Mouse (Mus musculus): ENCODE results near the gene Dnah11. TPM values are rescaled to one million over a fixed set of nuclear protein-coding genes. Genes with fewer than 3 reads are reported as not detected.
A peak's percentile ranks its signal among the peaks of the same experiment; 100 is the strongest.

The Dnah11 gene
- polyA plus RNA-seq, 1 experiment from 2014 or later: 0.10 TPM

DNA sequence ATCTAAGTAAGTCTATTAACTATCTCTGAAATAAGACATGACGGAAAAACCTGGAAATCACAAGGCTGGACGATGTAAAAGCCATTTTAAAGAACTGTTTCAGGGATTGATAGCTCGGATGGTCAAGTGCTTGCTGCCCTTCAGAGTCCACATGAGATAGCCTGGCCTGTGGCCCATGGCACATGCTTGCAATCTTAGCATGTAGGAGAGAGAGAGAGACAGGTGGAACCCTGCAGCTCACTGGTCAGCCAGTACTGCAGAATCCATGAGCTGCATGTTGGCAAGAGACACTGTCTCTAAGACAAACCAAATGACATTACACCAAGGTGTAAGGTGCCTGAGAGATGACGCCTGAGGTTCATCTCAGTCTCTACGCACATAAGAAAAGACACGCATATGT is 118.4 kb downstream of the Dnah11 start:
- Histone ChIP-seq H3K27ac (no peak overlapping the region), H3K4me2 (no peak overlapping the region), H3K4me1 (no peaks in the 10 kb centered on the region), H3K9ac (no peak overlapping the region), H3K9me3 (no peaks in the 10 kb centered on the region), H3K36me3 (replicated peaks) (no peaks in the 10 kb centered on the region), H3K4me3 (no peak overlapping the region), H3K27me3 (replicated peaks) (no peaks in the 10 kb centered on the region)
- 94% methylated on average over 6 of the region's 6 CpGs for WGBS
- no peak for ATAC-seq (replicated peaks)

DNA sequence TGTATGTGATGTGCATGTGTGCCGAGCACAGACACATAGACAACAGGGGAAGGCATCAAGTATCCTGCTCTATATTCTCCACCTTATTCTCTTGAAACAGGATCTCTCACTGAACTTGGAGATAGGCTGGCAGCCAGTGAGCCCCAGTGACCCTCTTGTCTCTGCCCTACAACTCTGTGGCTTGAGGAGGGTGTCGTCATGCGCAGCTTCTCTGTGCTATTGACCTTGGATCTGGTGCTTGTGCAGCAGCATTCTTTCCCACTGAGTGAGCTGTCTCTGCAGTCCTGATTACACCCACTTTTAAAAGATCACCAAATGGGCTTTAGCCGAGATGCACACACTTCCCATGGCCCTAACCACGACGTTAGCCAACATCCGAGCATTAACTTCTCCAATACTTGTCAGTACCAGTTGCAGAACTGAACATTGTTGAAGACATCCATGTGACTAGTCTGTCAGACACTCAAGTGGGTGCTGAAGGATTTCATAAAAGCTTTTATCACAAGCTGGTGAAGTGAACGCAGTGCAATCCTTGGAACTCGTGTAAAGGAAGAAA is 120.3 kb downstream of the Dnah11 start:
- Histone ChIP-seq H3K36me3 (replicated peaks) (no peaks in the 10 kb centered on the region), H3K4me1 (no peaks in the 10 kb centered on the region), H3K9me3 (no peaks in the 10 kb centered on the region), H3K27ac (no peak overlapping the region), H3K4me3 (no peak overlapping the region), H3K27me3 (replicated peaks) (no peaks in the 10 kb centered on the region), H3K4me2 (no peak overlapping the region), H3K9ac (no peak overlapping the region)
- no peak for ATAC-seq (replicated peaks)
- 81% methylated on average over 9 of the region's 9 CpGs for whole genome bisulfite sequencing

- Histone ChIP-seq H3K36me3 (replicated peaks) (no peaks in the 10 kb centered on the region), H3K4me2 (no peak overlapping the region), H3K27me3 (replicated peaks) (no peaks in the 10 kb centered on the region), H3K9me3 (no peaks in the 10 kb centered on the region), H3K9ac (no peak overlapping the region), H3K4me3 (no peak overlapping the region), H3K27ac (no peak overlapping the region), H3K4me1 (no peaks in the 10 kb centered on the region)
- 86% methylated on average over 3 of the region's 3 CpGs for WGBS
- no peak for ATAC-seq (replicated peaks)
These were observed 122.0 kb downstream of the Dnah11 start for GRCm38 (mm10) chr12:118076802-118077201.

GRCm38 (mm10) chr12:118072181-118072872 is 126.5 kb downstream of the Dnah11 start:
- no peaks in the 10 kb centered on the region for H3K36me3 ChIP-seq (replicated peaks)
- H3K9ac ChIP-seq: no peak overlapping the region
- H3K9me3 ChIP-seq: no peaks in the 10 kb centered on the region
- H3K27me3 ChIP-seq (replicated peaks): no peaks in the 10 kb centered on the region
- H3K4me3 ChIP-seq: no peak overlapping the region
- 60% methylated on average over 3 of the region's 3 CpGs for WGBS
- H3K4me2 ChIP-seq: no peak overlapping the region
- no peak overlapping the region for H3K27ac ChIP-seq
- H3K4me1 ChIP-seq: no peaks in the 10 kb centered on the region
- peak; percentile 65; the same call in 1 of the 2 replicates for ATAC-seq (replicated peaks)

DNA sequence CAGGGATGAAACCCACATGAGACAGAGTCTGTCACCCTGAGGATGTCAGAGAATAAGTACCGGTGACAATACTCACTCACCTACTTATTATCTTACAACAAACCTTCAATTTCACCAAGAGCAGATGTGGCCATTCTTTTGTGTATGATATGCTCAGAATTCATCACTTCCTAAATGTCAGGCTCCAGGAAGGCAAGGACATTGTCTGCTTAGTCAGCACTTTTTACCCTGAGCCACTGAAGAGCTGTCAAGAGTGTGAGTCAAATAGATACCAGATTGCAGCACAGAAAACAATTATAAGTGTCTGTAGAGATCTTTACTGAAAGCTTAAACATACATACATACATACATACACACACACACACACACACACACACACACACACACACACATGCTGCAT is 127.2 kb downstream of the Dnah11 start:
- no peaks in the 10 kb centered on the region for H3K36me3 ChIP-seq (replicated peaks)
- no peak overlapping the region for H3K4me3 ChIP-seq
- no peaks in the 10 kb centered on the region for H3K4me1 ChIP-seq
- peak; percentile 20; the same call in 1 of the 2 replicates for ATAC-seq (replicated peaks)
- H3K9ac ChIP-seq: no peak overlapping the region
- no peak overlapping the region for H3K27ac ChIP-seq
- H3K27me3 ChIP-seq (replicated peaks): no peaks in the 10 kb centered on the region
- H3K9me3 ChIP-seq: no peaks in the 10 kb centered on the region
- H3K4me2 ChIP-seq: no peak overlapping the region
- WGBS: 81% methylated on average over 1 of the region's 1 CpGs

GRCm38 (mm10) chr12:118068785-118069184 is 130.1 kb downstream of the Dnah11 start:
- H3K4me3 ChIP-seq: no peak overlapping the region
- no peak overlapping the region for H3K4me2 ChIP-seq
- no peaks in the 10 kb centered on the region for H3K4me1 ChIP-seq
- WGBS: 77% methylated on average over 4 of the region's 4 CpGs
- no peaks in the 10 kb centered on the region for H3K36me3 ChIP-seq (replicated peaks)
- no peak overlapping the region for H3K9ac ChIP-seq
- H3K27ac ChIP-seq: no peak overlapping the region
- no peak for ATAC-seq (replicated peaks)
- H3K9me3 ChIP-seq: no peaks in the 10 kb centered on the region
- no peaks in the 10 kb centered on the region for H3K27me3 ChIP-seq (replicated peaks)

DNA sequence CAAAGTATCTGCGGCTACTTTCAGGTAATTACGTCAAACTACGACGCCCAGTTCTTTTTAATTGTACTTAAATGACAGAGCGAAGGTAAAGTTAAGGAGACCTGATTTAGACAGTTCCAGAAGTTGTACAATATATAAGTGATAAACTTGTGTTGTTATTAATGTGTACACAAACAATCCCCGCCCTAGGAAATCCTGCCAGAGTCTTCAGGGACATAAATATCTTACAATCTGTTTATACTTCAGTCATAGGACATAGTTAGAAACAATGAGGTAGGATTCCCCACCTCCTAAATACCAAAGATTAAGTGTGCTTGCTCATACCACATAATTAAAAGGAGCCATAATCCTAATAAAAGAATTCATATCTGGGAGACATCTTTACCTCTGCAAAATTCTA is 136.5 kb downstream of the Dnah11 start:
- no peaks in the 10 kb centered on the region for H3K36me3 ChIP-seq (replicated peaks)
- ATAC-seq (replicated peaks): no peak
- H3K9ac ChIP-seq: no peak overlapping the region
- H3K27ac ChIP-seq: no peak overlapping the region
- H3K4me3 ChIP-seq: no peak overlapping the region
- 94% methylated on average over 6 of the region's 6 CpGs for WGBS
- H3K27me3 ChIP-seq (replicated peaks): no peaks in the 10 kb centered on the region
- no peak overlapping the region for H3K4me2 ChIP-seq
- H3K9me3 ChIP-seq: no peaks in the 10 kb centered on the region
- no peaks in the 10 kb centered on the region for H3K4me1 ChIP-seq

- ATAC-seq (replicated peaks): 0 out of 2 replicates have a peak, but pooled peaks have one; percentile 52
- 62% methylated on average over 10 of the region's 10 CpGs for WGBS
These were observed 142.0 kb downstream of the Dnah11 start for GRCm38 (mm10) chr12:118056876-118057275.

GRCm38 (mm10) chr12:118045381-118045780 is 153.5 kb downstream of the Dnah11 start:
- Histone ChIP-seq H3K9me3 (no peaks in the 10 kb centered on the region), H3K36me3 (replicated peaks) (no peaks in the 10 kb centered on the region), H3K27me3 (replicated peaks) (no peaks in the 10 kb centered on the region), H3K4me1 (no peaks in the 10 kb centered on the region), H3K4me2 (no peak overlapping the region), H3K27ac (no peak overlapping the region), H3K9ac (no peak overlapping the region), H3K4me3 (no peak overlapping the region)
- no peak for ATAC-seq (replicated peaks)
- 92% methylated on average over 4 of the region's 4 CpGs for WGBS

More at GRCm38 (mm10) chr12:118056876-118057275, 142.0 kb downstream of the Dnah11 start:
- Histone ChIP-seq H3K36me3 (replicated peaks) (no peaks in the 10 kb centered on the region), H3K4me3 (no peak overlapping the region), H3K27me3 (replicated peaks) (no peaks in the 10 kb centered on the region), H3K9ac (no peak overlapping the region), H3K4me1 (no peaks in the 10 kb centered on the region), H3K9me3 (no peaks in the 10 kb centered on the region), H3K27ac (no peak overlapping the region), H3K4me2 (no peak overlapping the region)

GRCm38 (mm10) chr12:118043130-118043647 is 155.7 kb downstream of the Dnah11 start:
- Histone ChIP-seq H3K27ac (no peak overlapping the region), H3K4me3 (no peak overlapping the region), H3K36me3 (replicated peaks) (no peaks in the 10 kb centered on the region), H3K4me1 (no peaks in the 10 kb centered on the region), H3K27me3 (replicated peaks) (no peaks in the 10 kb centered on the region), H3K9me3 (no peaks in the 10 kb centered on the region), H3K9ac (no peak overlapping the region), H3K4me2 (no peak overlapping the region)
- no peak for ATAC-seq (replicated peaks)
- WGBS: 100% methylated on average over 1 of the region's 1 CpGs

GRCm38 (mm10) chr12:118042196-118042595 is 156.6 kb downstream of the Dnah11 start:
- H3K27ac ChIP-seq: no peak overlapping the region
- H3K27me3 ChIP-seq (replicated peaks): no peaks in the 10 kb centered on the region
- no peak for ATAC-seq (replicated peaks)
- H3K4me1 ChIP-seq: no peaks in the 10 kb centered on the region
- no peak overlapping the region for H3K4me2 ChIP-seq
- no peak overlapping the region for H3K4me3 ChIP-seq
- no peak overlapping the region for H3K9ac ChIP-seq
- H3K36me3 ChIP-seq (replicated peaks): no peaks in the 10 kb centered on the region
- WGBS: 82% methylated on average over 2 of the region's 2 CpGs
- no peaks in the 10 kb centered on the region for H3K9me3 ChIP-seq

GRCm38 (mm10) chr12:118034990-118035389 is 163.9 kb downstream of the Dnah11 start:
- ATAC-seq (replicated peaks): no peak
- H3K27ac ChIP-seq: no peak overlapping the region
- H3K27me3 ChIP-seq (replicated peaks): no peaks in the 10 kb centered on the region
- H3K9me3 ChIP-seq: no peaks in the 10 kb centered on the region
- no peak overlapping the region for H3K4me2 ChIP-seq
- 76% methylated on average over 1 of the region's 1 CpGs for WGBS
- H3K36me3 ChIP-seq (replicated peaks): no peaks in the 10 kb centered on the region
- no peak overlapping the region for H3K9ac ChIP-seq
- no peak overlapping the region for H3K4me3 ChIP-seq
- no peaks in the 10 kb centered on the region for H3K4me1 ChIP-seq

GRCm38 (mm10) chr12:118025771-118026170 is 173.1 kb downstream of the Dnah11 start:
- no peak overlapping the region for H3K4me3 ChIP-seq
- H3K36me3 ChIP-seq (replicated peaks): no peaks in the 10 kb centered on the region
- no peaks in the 10 kb centered on the region for H3K27me3 ChIP-seq (replicated peaks)
- H3K9me3 ChIP-seq: no peaks in the 10 kb centered on the region
- no peak for ATAC-seq (replicated peaks)
- H3K4me2 ChIP-seq: no peak overlapping the region
- H3K4me1 ChIP-seq: no peaks in the 10 kb centered on the region
- no peak overlapping the region for H3K9ac ChIP-seq
- H3K27ac ChIP-seq: no peak overlapping the region
- WGBS: 84% methylated on average over 4 of the region's 4 CpGs

Data from midbrain, embryonic 15.5 days (tissue).